Mouse (Mus musculus): ENCODE results near the gene Pip4k2c. TPM values are rescaled to one million over a fixed set of nuclear protein-coding genes. Genes with fewer than 3 reads are reported as not detected.
"Not testable (repeated sequence)": the region's sequence is repeated elsewhere in the genome, so short reads cannot be mapped to it uniquely, and the experiment has no call there.

The Pip4k2c gene
- polyA plus RNA-seq, 1 experiment from 2014 or later: 16.4 TPM

- ATAC-seq (replicated peaks; ENCODE audit: low FRiP score) (peak; percentile 72), DNase-seq (ENCODE audit: low spot score) (peak; percentile 80)
- H3K27me3 ChIP-seq (ENCODE audit: control insufficient read depth, insufficient read depth, low read length): no peaks in the 10 kb centered on the region
- peak within 1 kb of the TSS; percentile 84 for H3K27ac ChIP-seq (ENCODE audit: low read depth, low read length)
- peak within 1 kb of the TSS; percentile 90 for H3K4me2 ChIP-seq (ENCODE audit: low read depth, low read length, severe bottlenecking)
- no peaks in the 10 kb centered on the region for H3K9me3 ChIP-seq (ENCODE audit: control insufficient read depth, low read length)
- peak within 1 kb of the TSS; percentile 94 for H3K9ac ChIP-seq (ENCODE audit: low read length)
- H3K4me1 ChIP-seq (replicated peaks; ENCODE audit: control insufficient read depth, insufficient read depth, low read length): peaks cover 14% of the 10 kb centered on the region
- peak within 1 kb of the TSS; percentile 84 for H3K4me3 ChIP-seq (ENCODE audit: low read depth, low read length)
- under 1% methylated on average over 34 of the region's 47 CpGs for WGBS
- H3K36me3 ChIP-seq (ENCODE audit: control insufficient read depth, insufficient read depth, low read length): no peaks in the 10 kb centered on the region; the same call in 1 of the 2 replicates
Measured at GRCm38 (mm10) chr10:127195328-127196129, 15.9 kb downstream of the Pip4k2c start, which contains the start of gene Dtx3. TSS of gene Dtx3 (minus strand) at chr10:127195728.

GRCm38 (mm10) chr10:127194428-127195327 is 16.7 kb downstream of the Pip4k2c start:
- 28% methylated on average over 22 of the region's 22 CpGs for WGBS
- ATAC-seq (replicated peaks; ENCODE audit: low FRiP score) (peak; percentile 57), DNase-seq (ENCODE audit: low spot score) (peak; percentile 56)
- Histone ChIP-seq H3K9ac (ENCODE audit: low read length) (peak overlapping the region; percentile 94), H3K36me3 (ENCODE audit: control insufficient read depth, insufficient read depth, low read length) (no peaks in the 10 kb centered on the region; the same call in 1 of the 2 replicates), H3K4me1 (replicated peaks; ENCODE audit: control insufficient read depth, insufficient read depth, low read length) (peaks cover 22% of the 10 kb centered on the region), H3K4me2 (ENCODE audit: low read depth, low read length, severe bottlenecking) (peak overlapping the region; percentile 90), H3K27me3 (ENCODE audit: control insufficient read depth, insufficient read depth, low read length) (no peaks in the 10 kb centered on the region), H3K4me3 (ENCODE audit: low read depth, low read length) (peak overlapping the region; percentile 84), H3K27ac (ENCODE audit: low read depth, low read length) (peak overlapping the region; percentile 84), H3K9me3 (ENCODE audit: control insufficient read depth, low read length) (no peaks in the 10 kb centered on the region)

- Histone ChIP-seq H3K4me3 (ENCODE audit: low read depth, low read length) (no peak overlapping the region), H3K9ac (ENCODE audit: low read length) (no peak overlapping the region), H3K27ac (ENCODE audit: low read depth, low read length) (no peak overlapping the region), H3K27me3 (ENCODE audit: control insufficient read depth, insufficient read depth, low read length) (no peaks in the 10 kb centered on the region), H3K4me2 (ENCODE audit: low read depth, low read length, severe bottlenecking) (no peak overlapping the region), H3K9me3 (ENCODE audit: control insufficient read depth, low read length) (no peaks in the 10 kb centered on the region), H3K36me3 (ENCODE audit: control insufficient read depth, insufficient read depth, low read length) (no peaks in the 10 kb centered on the region; the same call in 1 of the 2 replicates), H3K4me1 (replicated peaks; ENCODE audit: control insufficient read depth, insufficient read depth, low read length) (peaks cover 22% of the 10 kb centered on the region)
- DNase-seq (ENCODE audit: low spot score) (peak; percentile 48), ATAC-seq (replicated peaks; ENCODE audit: low FRiP score) (no peak)
- WGBS: 84% methylated on average over 9 of the region's 9 CpGs
Measured at GRCm38 (mm10) chr10:127193011-127193410, 18.4 kb downstream of the Pip4k2c start.

GRCm38 (mm10) chr10:127192057-127192328 is 19.4 kb downstream of the Pip4k2c start:
- not testable (repeated sequence) for H3K27me3 ChIP-seq (ENCODE audit: control insufficient read depth, insufficient read depth, low read length); H3K4me2 ChIP-seq (ENCODE audit: low read depth, low read length, severe bottlenecking); H3K4me3 ChIP-seq (ENCODE audit: low read depth, low read length); DNase-seq (ENCODE audit: low spot score); H3K9me3 ChIP-seq (ENCODE audit: control insufficient read depth, low read length); H3K9ac ChIP-seq (ENCODE audit: low read length); H3K27ac ChIP-seq (ENCODE audit: low read depth, low read length); H3K36me3 ChIP-seq (ENCODE audit: control insufficient read depth, insufficient read depth, low read length); ATAC-seq (replicated peaks; ENCODE audit: low FRiP score)
- WGBS: 88% methylated on average over 1 of the region's 1 CpGs
- peaks cover 22% of the 10 kb centered on the region for H3K4me1 ChIP-seq (replicated peaks; ENCODE audit: control insufficient read depth, insufficient read depth, low read length)

- Histone ChIP-seq H3K27ac (ENCODE audit: low read depth, low read length) (no peak overlapping the region), H3K4me2 (ENCODE audit: low read depth, low read length, severe bottlenecking) (no peak overlapping the region), H3K4me1 (replicated peaks; ENCODE audit: control insufficient read depth, insufficient read depth, low read length) (peaks cover 19% of the 10 kb centered on the region), H3K36me3 (ENCODE audit: control insufficient read depth, insufficient read depth, low read length) (peaks cover 6% of the 10 kb centered on the region; the same call in 1 of the 2 replicates), H3K9me3 (ENCODE audit: control insufficient read depth, low read length) (no peaks in the 10 kb centered on the region), H3K9ac (ENCODE audit: low read length) (no peak overlapping the region), H3K4me3 (ENCODE audit: low read depth, low read length) (no peak overlapping the region), H3K27me3 (ENCODE audit: control insufficient read depth, insufficient read depth, low read length) (no peaks in the 10 kb centered on the region)
- DNase-seq (ENCODE audit: low spot score) (peak; percentile 52), ATAC-seq (replicated peaks; ENCODE audit: low FRiP score) (no peak)
- 75% methylated on average over 19 of the region's 19 CpGs for WGBS
Measured at GRCm38 (mm10) chr10:127191191-127192056, 20.0 kb downstream of the Pip4k2c start.

GRCm38 (mm10) chr10:127190398-127191190 is 20.8 kb downstream of the Pip4k2c start:
- ATAC-seq (replicated peaks; ENCODE audit: low FRiP score) (no peak), DNase-seq (ENCODE audit: low spot score) (peak; percentile 59)
- Histone ChIP-seq H3K27me3 (ENCODE audit: control insufficient read depth, insufficient read depth, low read length) (no peaks in the 10 kb centered on the region), H3K9me3 (ENCODE audit: control insufficient read depth, low read length) (no peaks in the 10 kb centered on the region), H3K4me1 (replicated peaks; ENCODE audit: control insufficient read depth, insufficient read depth, low read length) (peaks cover 14% of the 10 kb centered on the region), H3K27ac (ENCODE audit: low read depth, low read length) (peak overlapping the region; percentile 54), H3K9ac (ENCODE audit: low read length) (no peak overlapping the region; the same call in 1 of the 2 replicates), H3K36me3 (ENCODE audit: control insufficient read depth, insufficient read depth, low read length) (peaks cover 6% of the 10 kb centered on the region; the same call in 1 of the 2 replicates), H3K4me3 (ENCODE audit: low read depth, low read length) (no peak overlapping the region), H3K4me2 (ENCODE audit: low read depth, low read length, severe bottlenecking) (peak overlapping the region; percentile 100; the same call in 1 of the 2 replicates)
- WGBS: 29% methylated on average over 11 of the region's 14 CpGs

- H3K27ac ChIP-seq (ENCODE audit: low read depth, low read length): peak within 1 kb of the TSS; percentile 76
- H3K9ac ChIP-seq (ENCODE audit: low read length): peak within 1 kb of the TSS; percentile 88
- WGBS: 1% methylated on average over 35 of the region's 35 CpGs
- peak; percentile 80 for DNase-seq (ENCODE audit: low spot score)
- no peaks in the 10 kb centered on the region for H3K27me3 ChIP-seq (ENCODE audit: control insufficient read depth, insufficient read depth, low read length)
- peaks cover 14% of the 10 kb centered on the region for H3K4me1 ChIP-seq (replicated peaks; ENCODE audit: control insufficient read depth, insufficient read depth, low read length)
- peak; percentile 44 for ATAC-seq (replicated peaks; ENCODE audit: low FRiP score)
- H3K4me2 ChIP-seq (ENCODE audit: low read depth, low read length, severe bottlenecking): peak within 1 kb of the TSS; percentile 100
- no peaks in the 10 kb centered on the region for H3K9me3 ChIP-seq (ENCODE audit: control insufficient read depth, low read length)
- H3K36me3 ChIP-seq (ENCODE audit: control insufficient read depth, insufficient read depth, low read length): peaks cover 6% of the 10 kb centered on the region; the same call in 1 of the 2 replicates
- H3K4me3 ChIP-seq (ENCODE audit: low read depth, low read length): peak within 1 kb of the TSS; percentile 73
Measured at GRCm38 (mm10) chr10:127189651-127190381, 21.6 kb downstream of the Pip4k2c start, which contains the start of gene Arhgef25. TSS of gene Arhgef25 (minus strand) at chr10:127190083.

Data from forebrain, embryonic 11.5 days (tissue).